Mouse (Mus musculus): ENCODE results near the gene Eda.

Eda gene

GRCm38 (mm10) chrX:99975250-99975984 lies at the start of gene Eda:
TSS of gene Eda (plus strand) at chrX:99975606.
- peak; percentile 8 for DNase-seq (ENCODE audit: low read depth, low spot score)

GRCm38 (mm10) chrX:99961002-99961401 lies 14.4 kb upstream of the Eda start:
- DNase-seq (ENCODE audit: low read depth, low spot score), result no peak

- no peak for DNase-seq (ENCODE audit: low read depth, low spot score)
Measured at GRCm38 (mm10) chrX:99970111-99970510, 5.3 kb upstream of the Eda start.

DNA sequence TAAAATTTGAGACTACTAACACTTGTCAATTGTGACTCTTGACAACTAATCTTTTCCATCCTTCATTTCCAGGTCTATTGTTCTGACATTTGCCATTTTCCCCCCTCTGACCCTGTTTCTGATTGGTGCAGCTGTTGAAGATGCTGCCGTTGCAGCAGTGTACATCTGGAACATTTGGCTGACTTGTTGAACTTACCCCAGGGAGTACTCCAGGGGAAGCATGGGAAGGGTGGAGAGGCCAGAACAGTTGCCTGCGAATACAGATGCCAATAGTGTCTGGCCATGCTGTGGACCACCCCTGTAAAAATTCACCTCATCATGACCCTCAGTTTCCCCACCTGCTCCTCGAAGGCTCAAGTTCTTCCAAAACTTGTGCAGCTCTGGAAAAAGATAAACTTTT lies 1.0 kb upstream of the Eda start:
- no peak for DNase-seq (ENCODE audit: low read depth, low spot score)

GRCm38 (mm10) chrX:99974803-99975202 lies 603 bp upstream of the Eda start:
- DNase-seq (ENCODE audit: low read depth, low spot score), result no peak

GRCm38 (mm10) chrX:99975985-99976924 lies 849 bp downstream of the Eda start:
- DNase-seq (ENCODE audit: low read depth, low spot score), result no peak

- DNase-seq (ENCODE audit: low read depth, low spot score), result no peak
Measured at GRCm38 (mm10) chrX:99978354-99978753, 2.9 kb downstream of the Eda start.

GRCm38 (mm10) chrX:99993434-99993833 lies 18.0 kb downstream of the Eda start:
- DNase-seq (ENCODE audit: low read depth, low spot score), result no peak

- no peak for DNase-seq (ENCODE audit: low read depth, low spot score)
Measured at GRCm38 (mm10) chrX:99999342-99999741, 23.9 kb downstream of the Eda start.

GRCm38 (mm10) chrX:100118362-100118761 lies 143.0 kb downstream of the Eda start:
- DNase-seq (ENCODE audit: low read depth, low spot score), result no peak

GRCm38 (mm10) chrX:100195286-100195685 lies 219.9 kb downstream of the Eda start:
- no peak for DNase-seq (ENCODE audit: low read depth, low spot score)

- DNase-seq (ENCODE audit: low read depth, low spot score), result no peak
Measured at GRCm38 (mm10) chrX:100313652-100314051, 338.2 kb downstream of the Eda start.

- DNase-seq (ENCODE audit: low read depth, low spot score), result no peak
Measured at GRCm38 (mm10) chrX:100314172-100314902, 338.9 kb downstream of the Eda start.

DNA sequence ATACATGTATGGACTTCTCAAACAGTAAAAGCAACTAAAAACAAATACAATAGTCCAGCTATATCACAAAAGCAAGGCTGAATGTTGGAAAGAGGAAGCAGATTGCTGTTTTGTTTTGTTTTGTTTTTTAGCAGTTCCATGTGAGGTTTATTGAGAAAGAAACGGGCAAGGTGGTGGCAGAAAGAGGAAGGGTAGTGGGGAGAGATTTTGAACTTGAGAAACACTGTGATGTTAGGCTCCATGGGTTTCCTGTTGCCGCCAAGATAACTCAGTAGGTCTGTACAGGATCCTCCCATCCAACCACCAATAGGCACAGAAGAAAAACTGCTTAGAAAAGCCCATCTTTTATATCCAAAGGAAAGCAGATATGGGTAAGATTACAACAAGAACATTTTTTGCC lies 365.3 kb downstream of the Eda start:
- DNase-seq (ENCODE audit: low read depth, low spot score), result no peak

DNA sequence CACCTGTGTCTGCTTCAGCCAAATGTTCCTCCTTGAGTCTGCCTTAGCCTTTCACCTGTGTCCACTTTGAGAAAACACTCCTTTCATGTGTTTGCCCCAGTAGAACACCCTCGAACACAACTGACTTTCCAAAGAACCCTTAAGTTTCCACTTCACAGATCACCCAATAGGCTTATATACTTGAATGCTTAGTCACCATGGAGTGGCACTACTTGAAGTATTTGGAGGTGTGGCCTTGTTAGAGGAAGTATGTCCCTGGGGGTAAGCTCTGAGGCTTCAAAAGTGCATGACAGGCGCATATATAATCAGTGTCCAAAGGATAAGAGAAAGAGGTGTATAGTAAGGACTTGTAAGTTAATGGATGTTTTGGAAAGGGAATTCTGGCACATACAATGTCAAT lies 369.0 kb downstream of the Eda start:
- DNase-seq (ENCODE audit: low read depth, low spot score), result no peak

DNA sequence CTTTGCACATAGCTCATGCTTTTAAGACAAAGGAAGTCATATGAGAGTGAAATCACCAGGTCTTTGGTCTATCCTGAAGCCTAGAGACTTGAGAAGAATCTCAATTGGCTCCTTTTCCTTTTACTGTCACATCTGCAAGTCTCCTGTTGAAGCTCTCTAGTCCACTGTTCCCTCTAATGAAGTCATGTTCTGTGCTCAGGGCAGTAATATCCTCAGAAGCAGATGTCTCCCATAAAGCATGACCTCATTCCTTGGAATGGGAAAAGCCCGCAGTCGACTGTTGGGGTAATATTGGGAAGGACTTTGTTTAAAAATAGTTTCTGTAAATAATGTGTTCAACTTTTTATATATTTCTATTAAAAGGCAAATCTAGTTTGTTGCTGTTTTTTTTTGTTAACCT lies 381.6 kb downstream of the Eda start:
- no peak for DNase-seq (ENCODE audit: low read depth, low spot score)

DNA sequence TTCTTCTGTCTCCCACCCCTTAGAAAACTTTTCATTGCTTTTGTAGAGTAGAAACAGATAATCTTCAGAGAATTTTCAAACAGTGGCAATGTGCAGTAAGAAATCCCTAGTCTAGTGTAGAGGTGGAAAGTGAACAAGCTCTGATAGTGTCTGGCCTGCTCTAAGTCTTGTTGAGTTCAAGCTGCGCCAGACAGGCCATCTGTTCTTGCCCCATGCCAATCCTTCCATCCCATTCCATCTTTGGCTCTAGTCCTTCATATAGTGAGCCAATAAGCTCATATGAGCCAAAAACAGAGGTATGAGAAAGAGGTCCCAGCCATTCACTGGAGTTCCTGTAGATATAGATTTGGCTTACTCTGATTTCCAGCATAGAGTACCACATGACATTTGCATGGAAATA lies 414.5 kb downstream of the Eda start:
- DNase-seq (ENCODE audit: low read depth, low spot score), result no peak

DNA sequence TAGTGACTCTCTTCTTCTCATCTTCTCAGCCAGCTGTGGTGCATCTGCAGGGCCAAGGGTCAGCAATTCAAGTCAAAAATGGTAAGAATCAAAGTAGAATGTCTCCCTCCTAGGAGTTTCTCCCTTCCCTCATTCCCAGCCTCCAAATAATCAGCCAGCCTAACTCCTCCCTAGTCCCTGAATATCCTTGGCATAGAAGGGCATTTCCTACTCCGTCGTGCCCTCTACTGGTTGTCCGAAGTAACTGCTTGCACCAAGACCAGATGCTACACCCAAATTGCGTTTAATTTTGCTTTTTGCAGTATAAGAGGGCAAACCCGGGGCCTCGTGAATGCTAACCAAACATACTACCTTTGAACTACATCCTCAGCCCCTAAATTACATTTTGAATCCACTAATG lies 416.9 kb downstream of the Eda start:
- no peak for DNase-seq (ENCODE audit: low read depth, low spot score)

- DNase-seq (ENCODE audit: low read depth, low spot score), result no peak
Measured at GRCm38 (mm10) chrX:100394223-100394861, 418.9 kb downstream of the Eda start.

- no peak for DNase-seq (ENCODE audit: low read depth, low spot score)
Measured at GRCm38 (mm10) chrX:100395026-100395425, 419.6 kb downstream of the Eda start.

GRCm38 (mm10) chrX:100400900-100401299 lies 425.5 kb downstream of the Eda start:
- no peak for DNase-seq (ENCODE audit: low read depth, low spot score)

GRCm38 (mm10) chrX:100401657-100402056 lies 426.3 kb downstream of the Eda start:
- DNase-seq (ENCODE audit: low read depth, low spot score), result no peak
